Mouse (Mus musculus): ENCODE measurements at regions not wholly inside any gene's neighbourhood (a gene's known extent, or its start where the extent isn't known, plus 50 kb on each side); places are given as distances from the start of the nearest gene placed in this dataset.

DNA sequence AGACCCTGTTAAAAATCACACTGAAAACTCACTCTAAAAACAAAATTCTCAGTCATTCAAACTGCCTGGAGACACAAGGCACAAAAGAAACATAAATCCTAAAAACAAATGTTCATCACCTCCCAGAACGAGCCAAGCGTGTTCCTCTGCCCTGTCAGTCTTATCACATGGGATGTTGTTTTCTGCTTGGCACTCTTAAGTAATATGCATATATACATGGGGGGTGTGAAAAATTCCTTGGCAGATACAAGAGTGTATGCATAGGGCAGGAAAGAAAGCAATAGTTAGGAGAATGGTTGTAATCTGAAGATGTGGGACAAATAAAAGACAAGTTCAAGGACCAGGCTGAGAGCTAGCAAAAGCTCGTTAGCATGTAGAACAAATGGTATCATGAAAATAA, 179.4 kb downstream of the Qdpr start:
- DNase-seq (ENCODE audit: low spot score) = no peak

DNA sequence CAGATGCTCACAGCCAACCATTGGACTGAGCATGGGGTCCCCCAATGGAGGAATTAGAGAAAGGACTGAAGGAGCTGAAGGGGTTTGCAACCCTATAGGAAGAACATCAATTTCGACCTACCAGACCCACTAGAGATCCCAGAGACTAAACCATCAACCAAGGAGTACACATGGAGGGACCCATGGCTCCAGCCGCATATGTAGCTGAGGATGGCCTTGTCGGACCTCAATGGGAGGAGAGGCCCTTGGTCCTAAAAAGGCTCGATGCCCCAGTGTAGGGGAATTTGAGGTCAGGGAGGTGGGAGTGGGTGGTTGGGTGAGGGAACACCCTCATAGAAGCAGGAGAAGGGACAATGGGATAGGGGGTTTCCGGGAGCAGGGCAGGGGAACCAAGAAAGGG, 180.6 kb downstream of the Qdpr start:
- DNase-seq (ENCODE audit: low spot score) = no peak

DNA sequence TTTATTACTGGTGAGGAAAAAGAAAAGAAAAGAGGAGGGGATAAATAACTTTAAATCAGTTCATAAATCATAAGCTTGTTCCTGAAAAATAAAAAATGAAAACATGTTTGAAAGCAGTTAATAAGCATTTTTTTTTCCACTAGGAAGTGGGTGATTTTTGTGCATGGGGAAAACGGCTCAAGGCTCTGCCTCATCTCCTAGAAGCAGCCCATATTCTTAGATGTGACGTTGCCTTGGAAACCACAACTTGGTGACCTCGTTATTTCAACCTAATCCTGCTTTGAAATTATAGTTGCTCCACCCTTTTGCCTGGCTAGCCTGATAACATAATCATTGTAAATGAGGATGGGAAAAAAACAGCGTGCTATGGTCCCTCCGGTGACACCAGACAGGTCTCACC, 183.1 kb downstream of the Qdpr start:
- no peak for DNase-seq (ENCODE audit: low spot score)

DNA sequence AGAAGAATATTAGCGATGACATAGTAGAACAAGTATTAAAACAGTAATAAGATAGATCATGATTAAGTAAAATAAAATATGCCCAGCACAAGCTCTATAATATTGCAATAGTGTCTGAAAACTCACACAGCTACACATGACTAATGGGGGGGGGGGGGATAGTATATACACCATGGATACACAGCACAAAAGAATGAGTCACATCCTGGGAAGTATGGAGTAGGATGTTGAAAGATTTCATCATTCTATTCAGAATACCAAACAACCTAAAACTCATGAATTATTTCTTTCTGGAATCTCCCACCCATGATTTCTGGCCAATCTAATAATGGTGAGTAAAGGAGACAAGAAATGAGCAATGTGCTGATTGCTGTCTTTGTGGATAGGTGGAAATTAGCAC, 191.6 kb downstream of the Qdpr start:
- DNase-seq (ENCODE audit: low spot score) = no peak

DNA sequence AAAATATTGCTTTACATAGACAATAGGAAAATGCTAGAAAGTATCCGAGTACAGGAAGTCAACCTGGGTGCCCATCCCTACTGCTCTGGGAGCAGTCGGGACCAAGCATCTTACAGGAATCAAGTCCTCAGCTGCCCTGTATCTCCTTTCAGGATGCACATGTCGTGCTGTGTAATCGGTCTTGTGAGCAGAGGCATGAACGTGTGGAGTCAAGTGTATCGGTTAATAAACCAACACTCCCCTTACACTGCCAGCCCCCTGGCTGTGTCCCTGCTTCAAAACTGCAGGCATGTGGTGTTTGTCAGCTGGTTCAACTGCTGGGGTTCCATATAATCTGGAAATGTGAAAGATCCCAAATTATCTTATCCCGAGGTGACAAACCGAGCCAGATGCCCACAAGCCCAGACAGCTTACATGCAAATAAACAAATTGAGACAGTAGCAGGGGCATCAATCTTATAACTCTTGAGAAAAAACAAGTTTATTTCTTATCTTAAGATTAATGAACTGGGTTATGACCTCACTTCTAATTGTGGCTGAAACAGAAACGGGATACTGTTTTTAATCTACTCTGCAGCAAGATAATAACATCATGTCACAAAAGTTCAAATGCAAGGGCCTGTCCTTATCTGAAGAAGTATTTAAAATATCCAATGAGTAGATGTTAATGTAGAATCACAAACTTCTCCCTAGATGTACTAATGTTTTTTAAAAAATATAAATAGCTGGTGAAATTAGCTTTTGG, 193.6 kb downstream of the Qdpr start:
- DNase-seq (ENCODE audit: low spot score) = no peak

DNA sequence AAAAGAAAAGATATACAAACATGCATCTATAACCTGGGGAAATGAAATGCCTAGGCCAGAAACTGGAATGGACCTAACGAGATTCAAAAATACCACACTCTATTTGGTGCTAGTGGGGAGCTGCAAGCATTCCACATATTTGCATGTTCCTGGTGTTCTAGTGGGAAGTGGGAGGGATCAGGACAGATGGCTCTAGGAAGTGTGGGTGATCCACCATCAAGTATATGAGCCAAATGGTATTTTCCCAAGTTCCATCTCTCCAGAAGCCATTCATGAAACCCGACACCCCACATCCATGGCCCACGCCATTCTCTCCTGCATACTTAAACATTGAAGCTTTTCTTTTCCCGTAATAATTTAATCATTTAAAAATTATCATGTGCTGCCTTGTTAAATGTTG, 218.2 kb downstream of the Qdpr start:
- DNase-seq (ENCODE audit: low spot score) = no peak

DNA sequence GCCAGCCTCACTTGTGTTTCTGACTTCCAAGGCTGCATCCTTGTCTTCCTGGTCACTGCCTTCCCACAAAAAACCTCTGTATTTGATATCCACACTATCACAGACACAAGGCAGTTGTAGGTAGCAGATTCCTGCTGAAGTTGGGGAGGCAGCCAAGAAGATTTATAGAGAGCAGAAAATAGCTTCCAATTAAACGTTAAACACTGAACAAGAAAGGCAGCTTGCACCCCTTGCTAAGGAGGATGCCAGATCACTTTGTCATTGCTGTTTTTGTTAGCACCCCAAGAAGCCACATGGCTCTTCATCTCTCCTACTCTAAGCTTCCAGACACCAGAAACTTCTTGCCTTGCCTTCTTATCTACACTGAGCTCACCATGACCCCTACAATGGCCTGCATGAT, 219.9 kb downstream of the Qdpr start:
- DNase-seq (ENCODE audit: low spot score) = no peak

DNA sequence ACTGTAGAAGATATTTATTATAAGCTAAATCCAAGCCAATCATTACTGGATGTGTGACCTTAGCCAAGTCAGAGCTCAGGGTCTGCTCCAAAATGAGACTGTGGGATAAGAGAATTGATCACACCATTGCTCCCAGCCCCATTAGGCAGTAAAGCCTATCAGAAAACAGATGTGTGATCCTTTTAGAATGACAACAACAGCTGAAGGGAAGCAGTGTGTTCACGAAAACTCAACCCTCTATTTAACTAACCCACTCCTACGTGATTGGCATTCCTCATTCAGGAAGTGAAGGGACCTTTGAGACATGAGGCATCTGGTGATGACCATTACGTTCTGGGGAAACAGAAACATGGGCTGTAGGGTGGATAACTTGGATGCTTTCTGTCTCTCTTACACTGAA, 220.6 kb downstream of the Qdpr start:
- no peak for DNase-seq (ENCODE audit: low spot score)

DNA sequence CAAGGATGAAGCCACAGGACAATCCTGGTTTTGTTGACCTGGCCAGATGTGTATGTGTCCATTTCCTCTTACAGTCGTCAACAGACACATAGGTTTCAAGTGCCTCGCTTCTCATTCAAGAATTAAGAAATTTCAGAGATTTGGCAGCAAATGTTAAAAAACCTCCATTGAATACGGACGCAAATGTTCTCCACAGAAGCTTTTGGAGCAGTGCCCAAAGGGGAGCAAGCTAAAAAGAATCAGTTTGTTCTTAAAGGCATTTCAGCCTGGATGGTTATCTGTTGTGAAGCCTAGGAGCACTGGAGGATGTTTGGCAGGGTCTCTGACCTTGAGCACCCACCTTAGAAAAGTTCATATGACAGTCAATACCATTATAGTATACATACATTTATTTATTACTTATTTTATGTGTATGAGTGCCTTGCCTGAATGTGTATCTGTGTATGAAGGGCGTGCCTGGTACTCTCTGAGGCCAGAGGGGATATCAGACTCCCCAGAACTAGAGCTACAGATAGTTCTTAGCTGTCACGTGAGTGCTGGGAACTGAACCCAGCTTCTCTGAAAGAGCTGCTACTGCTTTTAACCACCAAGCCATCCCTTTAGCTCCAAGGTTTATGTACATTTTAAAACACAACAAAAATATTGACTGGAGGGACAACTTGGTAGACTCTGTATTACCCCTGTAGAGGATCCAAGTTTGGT, 221.7 kb downstream of the Qdpr start:
- DNase-seq (ENCODE audit: low spot score) = no peak

DNA sequence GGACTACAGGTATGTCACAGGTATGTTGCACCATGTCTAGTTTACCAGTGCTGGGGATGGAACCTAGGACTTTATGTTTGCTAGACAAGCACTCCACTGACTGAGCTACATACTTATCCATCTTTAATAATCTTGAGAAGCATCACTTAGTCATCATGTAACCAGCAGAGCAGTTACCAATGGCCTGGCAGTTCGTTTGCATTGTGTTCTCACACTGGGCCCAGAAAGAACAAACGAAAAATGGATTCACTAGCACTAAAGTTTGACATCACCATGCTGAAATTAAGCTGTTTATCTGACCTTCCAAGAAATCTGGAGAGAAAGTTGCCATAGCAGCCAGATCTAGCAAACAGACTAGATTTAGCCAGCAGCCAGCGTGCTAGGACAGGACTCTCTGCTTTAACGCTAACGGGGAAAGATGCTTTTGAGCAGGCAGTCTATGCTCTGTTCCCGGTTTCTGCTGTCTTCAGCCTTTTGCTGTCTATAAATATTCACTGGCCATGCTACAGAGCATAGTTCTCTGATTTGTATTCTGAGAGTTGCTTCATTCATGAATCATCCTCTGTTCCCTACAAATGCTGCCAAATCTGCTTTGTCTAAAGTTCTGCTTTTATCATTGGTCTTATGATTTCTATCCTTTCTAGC, 229.6 kb downstream of the Qdpr start:
- no peak for DNase-seq (ENCODE audit: low spot score)

DNA sequence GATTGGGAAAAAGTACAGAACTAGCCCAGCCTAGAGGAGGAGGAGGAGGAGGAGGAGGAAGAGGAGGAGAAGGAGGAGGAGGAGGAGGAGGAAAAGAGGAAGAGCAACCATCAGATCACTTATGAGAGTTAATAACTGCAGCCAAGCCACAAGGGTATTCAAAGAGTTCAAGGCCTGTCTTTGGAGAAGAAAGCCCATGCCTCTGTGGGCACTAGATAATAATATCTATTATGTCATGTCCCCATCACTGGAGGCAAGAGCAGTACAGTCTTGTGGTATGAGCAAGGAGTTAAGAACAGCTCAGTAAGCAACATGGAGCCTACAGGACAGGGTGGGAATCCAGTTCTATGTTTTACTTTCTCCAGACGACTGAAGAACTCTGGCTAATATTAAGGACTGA, 230.5 kb downstream of the Qdpr start:
- DNase-seq (ENCODE audit: low spot score) = no peak

DNA sequence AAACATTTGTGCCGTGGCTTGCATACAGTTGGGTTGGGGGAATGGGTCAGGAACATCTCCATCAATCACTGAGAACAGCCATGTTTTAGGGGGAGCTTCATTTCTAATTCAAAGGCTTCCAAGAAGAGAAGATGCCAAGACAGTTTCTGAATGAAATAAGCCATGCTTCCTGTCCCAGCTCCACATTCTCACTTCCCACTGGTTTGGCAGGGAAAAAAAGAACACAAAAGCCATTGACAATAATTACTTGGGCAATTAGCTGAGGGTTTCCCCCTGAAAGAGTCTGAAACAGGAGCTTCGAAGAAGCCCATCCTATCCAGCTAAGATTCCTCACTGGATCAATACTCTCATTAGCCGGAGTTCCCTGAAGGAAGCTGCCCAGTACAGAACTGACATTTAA, 230.9 kb downstream of the Qdpr start:
- DNase-seq (ENCODE audit: low spot score) = no peak

DNA sequence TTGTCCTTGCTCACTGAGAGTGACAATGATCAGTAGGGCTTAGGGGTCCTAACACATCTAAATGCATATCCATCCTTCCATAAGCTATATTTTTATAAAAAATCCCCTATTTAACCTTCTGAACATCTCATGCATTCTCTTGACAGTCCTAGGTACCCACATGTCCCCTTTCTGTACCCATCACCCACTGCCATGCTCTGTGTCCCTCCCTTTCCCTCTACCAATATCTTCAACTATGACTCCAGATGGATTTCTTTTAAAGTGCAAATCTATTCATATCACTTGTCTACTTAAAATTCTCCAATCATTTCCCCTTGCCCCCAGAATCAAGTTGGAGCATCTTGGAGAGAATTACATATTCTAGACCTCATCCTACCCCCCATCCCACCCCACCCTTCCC, 235.6 kb downstream of the Qdpr start:
- DNase-seq (ENCODE audit: low spot score) = no peak

DNA sequence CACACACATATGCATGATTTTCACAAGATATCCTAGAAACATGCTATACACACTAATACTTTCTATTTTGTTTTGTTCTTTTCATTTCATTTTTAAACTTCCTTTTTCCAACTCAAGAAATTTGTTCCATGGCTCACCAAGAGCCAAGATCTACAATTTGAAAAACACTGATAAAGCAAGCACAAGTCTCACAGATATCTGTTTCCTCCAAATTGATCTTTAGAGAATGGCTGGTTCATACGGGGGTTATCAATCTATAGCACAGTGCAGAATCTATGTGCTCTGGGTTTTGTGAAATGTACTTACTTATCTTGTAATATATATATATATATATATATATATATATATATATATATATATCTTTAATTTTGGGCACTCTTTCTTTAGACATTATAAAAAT, 251.6 kb downstream of the Qdpr start:
- no peak for DNase-seq (ENCODE audit: low spot score)

DNA sequence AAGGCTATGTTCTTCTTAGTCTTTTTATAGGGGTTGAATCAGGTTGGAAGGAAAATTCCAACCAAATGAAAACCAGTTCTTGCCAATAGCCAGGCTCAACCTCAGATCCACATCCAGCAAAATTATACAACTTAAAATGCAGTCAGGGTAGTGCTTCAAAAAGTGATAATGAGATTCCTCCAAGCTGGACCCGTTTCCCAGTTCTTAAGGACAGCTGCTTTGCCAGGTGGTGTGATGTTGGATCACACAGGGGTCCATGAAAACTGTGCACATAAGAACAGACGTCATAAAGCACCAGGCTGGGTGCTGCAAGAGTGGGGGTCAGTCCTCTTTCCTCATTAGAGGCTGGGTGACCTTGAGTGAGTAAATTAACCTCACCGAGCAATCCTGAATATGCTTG, 253.9 kb downstream of the Qdpr start:
- DNase-seq (ENCODE audit: low spot score) = no peak

DNA sequence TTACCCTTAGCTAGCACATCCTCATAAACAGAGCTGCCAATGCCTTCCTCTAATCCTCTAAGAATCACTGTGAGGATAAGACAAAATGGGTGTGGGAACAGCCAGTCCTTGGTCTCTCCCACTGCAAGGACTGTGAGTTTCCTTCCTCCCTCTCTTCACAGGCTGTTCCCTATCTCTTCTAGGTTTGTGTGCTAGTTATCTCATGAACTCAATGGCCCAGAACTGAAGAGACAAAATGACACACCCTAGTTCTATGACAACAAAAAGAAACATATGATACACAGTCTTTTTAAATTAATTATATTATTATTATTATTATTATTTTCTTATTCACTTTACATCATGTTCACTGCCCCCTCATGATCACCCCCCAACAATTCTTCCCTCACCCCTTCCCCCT, 257.7 kb downstream of the Qdpr start:
- DNase-seq (ENCODE audit: low spot score) = no peak

DNA sequence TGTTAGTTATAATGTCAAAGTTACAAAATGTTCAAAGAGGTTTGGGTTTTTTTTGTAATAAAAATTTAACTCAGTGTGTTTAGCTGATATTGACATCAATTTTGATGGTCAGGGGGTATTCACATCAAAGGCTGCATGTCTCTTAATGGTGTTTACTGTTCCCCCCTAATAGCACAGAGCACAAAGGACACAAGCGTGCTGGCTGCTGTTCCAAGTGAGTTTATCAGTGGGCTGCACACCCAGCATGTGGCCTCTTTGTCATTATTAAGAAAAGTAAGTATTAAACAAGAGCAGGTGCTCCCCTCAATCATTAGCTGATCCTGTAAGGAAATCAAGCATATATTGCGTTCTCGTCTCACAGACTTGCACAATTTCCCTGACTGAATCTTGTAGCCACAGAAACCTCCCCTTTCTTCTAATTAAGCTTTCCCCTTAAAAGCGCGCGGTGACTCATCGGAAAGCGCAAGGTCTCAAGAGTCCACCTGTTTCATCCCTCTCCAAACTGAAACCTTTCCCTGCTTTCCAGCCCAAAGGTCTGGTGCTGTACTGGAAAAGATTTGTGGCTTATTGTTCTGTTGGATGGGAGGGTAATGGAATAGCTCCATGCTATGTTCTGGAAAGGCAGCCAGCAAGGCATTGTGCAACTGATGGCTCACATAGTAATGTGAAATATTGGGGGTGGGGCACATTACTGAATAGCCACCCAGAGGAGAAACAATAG, 276.8 kb downstream of the Qdpr start:
- no peak for DNase-seq (ENCODE audit: low spot score)

DNA sequence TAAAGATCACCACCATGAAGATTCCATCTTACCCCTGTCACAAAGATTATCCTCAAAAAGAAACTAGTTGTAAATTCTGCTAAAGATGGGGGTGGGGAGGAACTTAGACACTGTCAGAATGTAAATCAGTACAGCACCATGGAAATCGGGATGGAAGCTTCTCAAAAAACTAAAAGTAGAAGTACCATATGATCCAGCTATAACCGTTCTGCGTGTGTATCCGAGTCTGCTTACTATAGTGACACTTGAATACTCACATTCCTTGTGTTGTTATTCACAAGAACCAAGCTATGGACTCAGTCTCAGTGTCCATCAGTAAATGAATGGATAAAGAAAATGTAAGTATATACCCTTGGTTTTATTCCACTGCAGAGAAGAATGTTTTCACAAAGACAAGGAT, 290.8 kb downstream of the Qdpr start:
- DNase-seq (ENCODE audit: low spot score) = no peak

DNA sequence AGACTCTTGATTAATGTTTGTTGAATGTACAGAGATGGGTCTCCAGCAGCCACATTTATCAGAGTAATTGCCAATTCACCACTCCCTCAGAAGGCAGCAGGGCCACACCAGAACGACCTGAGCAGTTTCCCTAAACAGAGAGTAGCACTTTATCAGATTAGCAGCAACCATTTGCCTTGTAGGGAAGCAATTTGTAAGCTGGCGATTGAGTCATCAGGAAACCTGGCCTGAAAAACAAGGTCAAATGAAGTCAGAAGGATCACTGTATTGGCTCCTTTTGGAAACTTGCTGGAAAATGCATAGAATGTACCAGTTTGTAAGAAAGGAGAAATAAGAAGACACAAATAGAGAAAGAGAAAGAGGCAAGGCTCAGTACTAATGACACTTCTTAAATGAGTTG, 295.1 kb downstream of the Qdpr start:
- no peak for DNase-seq (ENCODE audit: low spot score)

DNA sequence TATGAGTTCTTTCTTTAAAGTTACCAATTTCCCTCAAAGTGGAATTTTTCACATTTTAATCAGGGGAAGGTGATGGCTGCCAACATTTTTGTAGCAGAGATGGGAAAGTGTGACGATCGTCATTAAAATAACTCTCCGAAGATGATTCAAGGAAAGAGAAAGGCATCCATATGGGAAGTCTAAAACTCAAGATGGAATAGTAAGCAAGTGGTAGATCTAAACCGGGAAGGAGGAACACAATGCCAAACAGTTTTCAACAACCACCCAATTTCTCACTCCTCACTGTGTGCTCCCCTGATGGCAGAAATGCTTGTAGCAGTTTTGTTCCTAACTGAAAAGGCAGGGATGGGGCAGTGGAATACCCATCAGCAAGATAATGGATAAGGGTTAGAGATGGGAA, 305.9 kb downstream of the Qdpr start:
- no peak for DNase-seq (ENCODE audit: low spot score)

DNA sequence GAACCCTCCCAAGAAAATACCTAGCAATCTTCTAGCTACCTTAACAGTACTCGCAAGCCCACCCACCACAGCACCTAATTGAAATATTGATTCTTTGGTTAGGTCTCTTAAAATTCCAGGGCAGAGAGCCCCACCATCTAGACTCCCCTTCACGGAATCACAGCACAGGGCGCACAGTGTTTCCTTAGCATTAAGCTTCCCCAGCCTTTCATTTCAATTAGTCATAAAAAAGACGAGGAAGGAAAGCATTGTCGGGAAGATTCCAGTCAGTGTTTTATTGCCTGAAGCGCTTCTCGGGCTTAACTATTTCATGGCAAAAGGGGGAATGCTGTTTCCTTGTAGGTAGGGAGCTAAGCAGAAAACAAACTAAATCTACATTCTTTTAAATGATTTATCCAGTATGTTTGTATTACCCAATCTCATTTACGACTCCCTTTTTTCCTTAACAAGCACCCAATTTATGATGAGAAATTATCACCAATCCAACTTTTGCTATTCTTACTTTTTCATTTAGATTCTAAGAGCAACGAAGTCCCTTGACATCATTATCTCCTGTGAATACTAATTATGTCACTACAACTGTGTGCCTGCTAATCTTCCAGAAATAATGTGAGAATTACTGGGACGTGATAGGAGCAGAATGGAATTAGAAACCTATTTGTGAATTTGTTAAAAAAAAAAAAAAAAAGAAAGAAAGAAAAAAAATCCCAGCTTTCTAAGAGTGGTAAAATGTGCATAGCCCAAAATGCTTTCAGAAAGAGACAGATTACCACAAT, 312.6 kb downstream of the Qdpr start:
- no peak for DNase-seq (ENCODE audit: low spot score)

DNA sequence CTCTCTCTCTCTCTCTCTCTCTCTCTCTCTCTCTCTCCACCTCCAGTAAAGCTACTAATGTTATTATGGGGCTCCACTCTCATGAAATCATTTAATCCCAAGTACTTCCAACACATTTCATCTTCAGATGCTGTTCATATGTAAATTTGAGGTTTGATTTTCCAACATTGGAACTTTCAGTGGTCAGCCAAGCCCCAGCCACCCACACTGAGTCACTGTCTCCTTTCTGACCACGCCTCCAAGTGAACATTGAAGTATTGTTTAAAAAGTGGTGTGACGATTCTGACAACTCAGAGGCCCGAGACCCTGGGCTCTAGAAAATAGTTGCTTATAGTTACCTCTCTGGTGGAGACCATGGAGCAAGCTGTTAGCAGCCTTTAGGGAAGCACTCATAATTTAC, 313.3 kb downstream of the Qdpr start:
- no peak for DNase-seq (ENCODE audit: low spot score)
